Mouse (Mus musculus) neutrophil, adult 59 days (primary cell): ENCODE data around the gene Ggct. TPM values are rescaled to one million over a fixed set of nuclear protein-coding genes. Genes with fewer than 3 reads are reported as not detected.

ENCODE experiments used
- total RNA-seq, 2 experiments: library from RNA; stranded (reverse); gene quantifications; 1 replicate in 1 of 2; 2 replicates in 1 of 2; pipeline ENCODE4 v1.2.4; 2023

The Ggct gene
- 1 to 10 TPM; 2.6 to 3.8 TPM for total RNA-seq

DNA sequence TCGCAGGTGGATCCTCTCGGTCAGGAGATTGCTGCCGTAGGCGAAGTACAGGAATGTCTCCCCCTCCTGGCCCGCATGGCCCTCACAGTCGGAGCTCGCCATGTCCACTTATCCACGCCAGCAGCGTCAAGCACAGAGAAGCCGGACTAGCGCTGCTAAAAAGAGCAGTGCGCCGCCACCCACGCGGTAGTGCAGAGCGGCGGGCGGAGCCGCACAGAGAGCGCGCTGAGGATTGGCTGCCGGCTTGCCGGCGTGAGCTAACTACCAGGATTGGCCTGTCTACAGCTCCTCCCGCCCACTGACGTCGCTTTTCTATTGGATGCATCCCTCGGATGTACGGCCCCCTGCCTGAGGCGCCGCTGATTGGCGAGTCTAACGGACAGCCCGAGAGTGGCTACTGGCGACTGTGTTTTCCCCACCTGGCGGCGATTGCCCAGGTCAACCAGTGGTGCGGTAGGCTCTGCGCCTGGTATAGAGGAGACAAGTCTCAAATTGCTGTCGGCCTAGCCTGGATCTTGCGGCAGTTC, at the start of gene Ggct:
Gene Ggct, minus strand, starts transcription at position 217 of the 527 bp plus-strand sequence.

DNA sequence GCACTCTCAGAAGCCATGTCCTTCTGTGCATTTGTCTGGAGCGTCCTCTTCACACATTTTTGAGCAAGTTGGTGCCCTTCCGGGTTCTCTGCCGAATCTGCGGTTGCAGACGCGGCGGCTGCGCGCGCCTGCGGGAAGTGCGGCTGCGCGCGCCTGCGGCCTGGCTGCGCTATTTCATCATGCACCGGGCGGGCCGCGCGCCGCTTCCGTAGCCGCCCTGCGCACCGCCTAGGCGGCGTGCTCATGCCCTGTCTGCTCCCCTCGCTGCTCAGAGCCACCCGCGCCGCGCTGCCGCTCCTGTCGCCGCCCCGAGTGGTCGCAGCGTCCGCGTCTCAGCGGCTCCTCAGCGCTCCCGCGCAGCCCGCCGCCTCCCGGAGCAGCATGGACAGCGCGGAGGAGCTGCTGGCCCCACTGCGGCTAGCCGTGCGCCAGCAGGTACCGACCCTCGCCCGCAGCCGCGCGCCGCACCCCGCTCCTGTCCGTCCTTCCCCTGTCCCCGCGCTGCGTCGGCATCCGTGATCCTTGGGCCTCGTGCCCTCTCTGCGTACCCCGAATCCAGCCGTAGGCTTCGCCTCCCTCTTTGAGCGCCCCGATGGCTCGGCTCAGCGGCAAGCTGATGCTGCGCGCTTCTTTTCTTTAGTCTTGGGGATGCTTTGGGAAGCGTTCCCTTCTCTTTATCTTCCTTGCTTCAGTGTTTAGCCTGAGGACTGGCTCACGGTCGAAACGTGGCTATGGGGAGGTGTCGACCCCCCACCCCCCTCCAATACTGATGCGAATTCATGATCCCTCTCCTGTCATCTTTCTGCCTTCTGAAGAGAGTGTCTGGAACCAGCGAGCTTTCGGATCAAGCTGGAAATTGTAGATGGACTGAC, 45.3 kb upstream of the Ggct start, which contains the start of gene Gars:
Gene Gars, plus strand, starts transcription at position 209 of the 872 bp plus-strand sequence.

DNA sequence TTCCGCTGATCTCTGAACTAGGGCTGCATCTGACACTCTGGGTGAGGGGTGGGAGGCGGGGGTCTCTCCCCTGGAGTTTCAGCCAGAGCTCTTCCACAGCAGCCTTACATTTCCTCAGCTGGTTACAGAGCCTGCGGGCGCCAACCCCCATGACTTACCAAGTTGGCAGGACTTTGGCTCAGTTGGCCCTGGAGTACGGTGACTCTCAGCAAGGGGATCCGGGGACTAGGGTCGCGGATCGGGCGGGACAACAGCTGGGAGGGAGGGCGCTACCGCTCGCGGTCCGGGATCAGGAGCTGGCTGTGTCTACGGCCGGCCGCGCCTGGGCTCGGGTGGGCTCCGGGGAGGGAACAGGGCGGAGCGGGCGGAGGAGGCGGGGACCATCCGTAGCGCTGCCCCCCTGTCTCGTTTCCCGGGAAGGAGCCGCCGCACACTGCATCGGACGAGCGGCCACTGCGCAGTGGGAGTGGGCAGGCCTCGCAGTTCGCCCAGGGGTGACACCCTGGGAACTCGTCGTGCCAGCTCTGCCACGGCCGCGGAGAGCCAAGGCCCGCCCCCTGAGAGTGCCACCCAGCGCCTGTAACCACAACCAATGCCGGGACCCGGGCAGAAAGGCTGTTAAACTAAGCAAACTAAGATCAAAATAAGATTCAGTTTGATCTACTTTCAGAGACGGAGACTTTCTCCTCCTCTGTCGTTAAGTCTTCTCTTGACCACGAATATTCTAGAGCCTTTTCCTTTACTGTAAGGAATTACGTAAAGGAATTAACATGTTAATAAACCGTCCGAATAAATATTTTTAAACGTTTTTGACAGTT, 20.4 kb downstream of the Ggct start, which contains the start of gene Nod1:
Gene Nod1, minus strand, starts transcription at position 502 of the 818 bp plus-strand sequence.

Other genes starting within 250 kb of the Ggct start
- 10 to 100 TPM; 29.4 to 36.7 TPM for gene Znrf2, start 176.0 kb downstream of the Ggct start, total RNA-seq
- 10 to 100 TPM; 33.2 to 39.1 TPM for gene Nod1, start 20.3 kb downstream of the Ggct start, total RNA-seq
- gene Gars, start 45.1 kb upstream of the Ggct start, total RNA-seq = 10 to 100 TPM; 45.2 to 49.3 TPM
- gene Crhr2, start 140.1 kb upstream of the Ggct start, total RNA-seq = not detected
- gene Inmt, start 182.1 kb upstream of the Ggct start, total RNA-seq = not detected
- gene Mindy4, start 210.4 kb upstream of the Ggct start, total RNA-seq = 1 to 10 TPM in 1 of 2 experiments, under 1 TPM in 1; 0.42 to 1.2 TPM